Mouse (Mus musculus): ENCODE measurements around the gene Hoxb1.

DNA sequence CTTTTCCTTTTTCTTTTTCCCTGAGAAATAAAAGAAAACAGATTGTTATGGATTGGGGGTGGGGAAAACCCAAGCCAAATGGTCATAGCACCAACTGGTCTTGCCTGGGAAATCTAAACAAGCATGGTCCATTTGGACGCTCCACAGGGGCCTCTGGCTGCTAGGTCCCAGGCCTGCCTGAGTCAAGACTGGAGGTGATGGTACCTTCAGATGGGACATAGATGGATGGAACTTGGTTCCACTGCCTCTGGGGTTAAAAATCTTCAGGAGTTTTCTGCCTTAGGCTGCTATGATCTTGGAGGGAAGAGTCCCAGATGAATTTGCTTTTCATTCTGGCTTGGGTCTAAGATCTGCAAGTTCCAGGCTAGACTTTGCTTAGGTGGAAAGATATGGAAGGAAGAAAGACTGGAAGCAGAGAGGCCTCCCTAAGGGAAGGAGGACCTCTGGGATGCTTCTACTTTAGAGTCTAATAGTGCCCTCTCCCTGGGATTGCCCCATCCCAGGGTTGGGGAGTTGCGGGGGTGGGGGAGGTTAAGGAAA, 22.3 kb upstream of the Hoxb1 start:
- TF ChIP-seq CTCF (IDR thresholded peaks at IDR 0.05; ENCODE audit: low read depth, low read length) (no peak), POLR2A (IDR thresholded peaks at IDR 0.05; ENCODE audit: extremely low read depth, insufficient read depth, low read length) (no peak)

Measured in liver, adult 2 months (tissue).